Mouse (Mus musculus) spleen, embryonic (tissue): ENCODE measurements around the gene Supt5.

Experiments
- CTCF ChIA-PET: fragments of 350-600 bp; sonication (Branson Sonifier 250); formaldehyde crosslinking; loops from one replicate; lab custom pipeline; 2022; lab: Charles Lee

Supt5 gene

DNA sequence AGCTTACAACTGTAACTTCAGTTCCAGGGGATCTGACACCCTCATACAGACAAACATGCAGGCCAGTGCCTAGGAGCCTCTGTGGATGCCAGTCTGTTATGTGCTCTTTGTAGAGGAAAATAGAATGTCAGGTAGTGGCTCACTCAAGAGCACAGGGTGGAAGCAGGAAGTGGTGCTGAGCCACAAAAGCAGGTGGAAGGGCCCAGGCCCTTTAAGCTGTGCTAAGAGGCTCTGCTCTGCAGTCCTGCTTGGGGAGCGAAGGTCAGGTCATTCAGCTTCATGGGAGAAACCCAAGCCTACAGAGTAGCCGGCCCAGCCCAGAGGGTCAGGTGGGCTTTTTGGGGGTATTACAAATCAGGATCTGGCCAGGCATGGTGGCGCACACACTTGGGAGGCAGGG, 16.7 kb upstream of the Supt5 start:
- CTCF ChIA-PET = no interaction called here

DNA sequence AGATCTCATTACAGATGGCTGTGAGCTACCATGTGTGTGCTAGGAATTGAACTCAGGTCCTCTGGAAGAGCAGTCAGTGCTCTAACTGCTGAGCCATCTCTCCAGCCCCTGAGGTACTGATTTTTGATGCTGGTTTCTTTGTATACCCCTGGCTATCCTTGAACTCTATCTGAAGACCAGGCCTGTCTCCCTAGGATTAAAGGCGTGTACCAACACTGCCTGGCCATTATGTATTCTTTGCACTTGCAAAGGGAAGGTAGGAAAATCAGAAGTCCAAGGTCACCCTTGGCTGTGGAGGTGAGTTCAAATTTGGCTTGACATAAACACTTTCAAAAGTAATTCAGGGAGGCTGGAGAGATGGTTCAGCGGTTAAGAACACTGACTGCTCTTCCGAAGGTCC, 16.1 kb upstream of the Supt5 start:
- CTCF ChIA-PET = no interaction called here

- CTCF ChIA-PET = no interaction called here
Observed at GRCm38 (mm10) chr7:28354113-28354581, 15.6 kb upstream of the Supt5 start.

GRCm38 (mm10) chr7:28353267-28353666, 14.7 kb upstream of the Supt5 start:
- CTCF ChIA-PET = interaction anchor here (0.8 kb wide), 1 partner anchor 18 kb away, joined by 7 read pairs; no protein-coding TSS in a partner anchor

DNA sequence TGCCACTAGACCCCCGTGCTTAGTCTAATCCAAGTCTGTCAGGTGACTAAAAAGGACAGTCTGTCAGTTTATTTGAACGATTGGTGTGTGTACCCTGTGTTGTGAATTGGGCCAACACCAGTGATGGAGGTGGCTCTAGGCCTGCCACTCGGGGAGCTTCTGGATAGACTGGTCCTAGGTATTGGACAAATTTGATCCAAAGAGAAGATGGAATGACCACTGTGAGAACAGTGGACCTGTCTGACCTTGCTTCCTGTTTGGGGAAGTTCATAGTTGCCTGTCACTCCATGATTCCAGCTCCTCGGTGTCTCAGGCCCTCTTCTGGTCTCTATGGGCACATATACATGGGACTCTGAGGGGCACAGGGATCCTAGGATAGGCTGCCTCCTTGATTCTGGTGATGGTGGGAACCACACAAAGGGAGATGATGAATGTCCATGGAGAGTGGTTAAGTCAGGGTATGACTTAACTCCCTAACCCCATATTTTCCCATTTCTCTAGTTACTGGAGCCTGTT, 13.2 kb upstream of the Supt5 start:
- CTCF ChIA-PET = no interaction called here

DNA sequence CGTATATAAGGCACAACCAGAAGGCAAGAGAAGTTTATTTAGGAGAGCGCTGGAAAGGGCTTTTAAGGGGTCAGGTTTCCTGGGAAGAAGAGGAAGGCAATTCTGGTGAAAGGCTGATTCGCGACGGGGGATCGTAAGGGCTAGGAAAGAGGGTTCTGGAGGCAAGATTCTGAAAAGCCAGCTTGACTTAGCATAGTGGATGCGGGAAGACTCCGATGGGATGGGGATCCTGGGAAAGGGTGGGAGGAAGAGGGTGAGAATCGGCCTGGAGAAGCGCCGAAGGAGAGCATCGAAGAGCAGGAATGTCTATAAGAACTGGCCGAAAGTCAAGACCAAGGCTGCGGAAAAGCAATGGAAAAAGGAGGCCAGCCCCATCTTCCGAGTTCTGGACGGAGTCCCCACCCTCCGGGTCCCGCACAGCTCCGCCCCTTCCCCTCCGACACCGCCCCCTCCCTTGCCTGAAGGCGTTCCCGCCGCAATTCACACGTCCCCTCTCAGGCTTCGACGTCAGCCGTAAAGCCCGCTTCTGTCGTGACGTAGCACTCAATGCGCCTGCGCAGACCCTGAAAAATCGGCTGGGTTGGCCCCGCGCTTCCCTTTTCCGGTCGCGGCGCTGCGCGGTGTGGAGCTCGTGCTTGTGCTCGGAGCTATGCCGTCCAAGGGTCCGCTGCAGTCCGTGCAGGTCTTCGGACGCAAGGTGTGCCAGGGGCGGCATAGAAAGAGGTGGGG, 11.8 kb upstream of the Supt5 start, which contains the start of gene Rps16:
Gene Rps16 (plus strand): TSS at position 498 of the 729 bp plus-strand sequence.
- CTCF ChIA-PET = no interaction called here

GRCm38 (mm10) chr7:28348601-28349000, 10.1 kb upstream of the Supt5 start:
- CTCF ChIA-PET = no interaction called here

DNA sequence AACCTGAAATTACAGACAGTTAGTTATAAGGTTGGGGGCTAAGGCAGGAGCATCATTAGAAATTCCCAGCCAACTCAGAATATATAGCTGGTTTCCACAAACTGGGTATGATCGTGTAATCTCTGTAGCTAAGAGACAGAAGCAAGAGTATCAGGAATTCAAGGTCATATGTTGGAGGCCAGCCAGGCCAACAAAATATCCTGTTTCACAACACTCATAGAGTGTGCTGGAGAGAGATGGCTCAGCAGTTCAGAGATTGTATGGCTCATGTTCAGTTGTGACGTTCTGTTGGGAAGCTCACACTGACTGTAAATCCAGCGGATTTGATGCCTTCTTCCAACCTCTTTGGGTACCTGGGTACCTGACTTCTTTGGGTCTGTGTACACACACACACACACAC, 9.2 kb upstream of the Supt5 start:
- CTCF ChIA-PET = no interaction called here

DNA sequence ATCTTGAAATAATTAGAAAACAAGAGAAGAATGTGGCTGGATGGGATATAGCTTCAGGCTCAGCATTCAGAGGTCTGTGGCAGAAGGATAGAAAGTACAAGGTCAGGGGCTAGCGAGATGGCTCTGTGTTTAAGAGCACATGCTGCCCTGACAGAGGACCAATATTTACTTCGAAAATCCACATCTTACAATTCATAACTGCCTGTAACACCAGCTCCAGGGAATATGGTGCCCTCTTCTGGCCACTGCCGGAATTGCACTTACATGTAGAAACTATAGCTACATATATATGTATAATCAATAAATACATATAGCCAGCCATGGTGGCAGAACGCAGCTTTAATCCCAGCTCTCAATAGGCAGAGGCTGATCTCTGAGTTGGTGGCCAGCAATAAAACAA, 6.1 kb upstream of the Supt5 start:
- CTCF ChIA-PET = interaction anchor here (1.2 kb wide), 1 partner anchor 18 kb away, joined by 4 read pairs; no protein-coding TSS in a partner anchor

- CTCF ChIA-PET = interaction anchor here (0.6 kb wide), 1 partner anchor 35 kb away, joined by 8 read pairs; no protein-coding TSS in a partner anchor
Observed at GRCm38 (mm10) chr7:28341381-28341780, 2.8 kb upstream of the Supt5 start.

DNA sequence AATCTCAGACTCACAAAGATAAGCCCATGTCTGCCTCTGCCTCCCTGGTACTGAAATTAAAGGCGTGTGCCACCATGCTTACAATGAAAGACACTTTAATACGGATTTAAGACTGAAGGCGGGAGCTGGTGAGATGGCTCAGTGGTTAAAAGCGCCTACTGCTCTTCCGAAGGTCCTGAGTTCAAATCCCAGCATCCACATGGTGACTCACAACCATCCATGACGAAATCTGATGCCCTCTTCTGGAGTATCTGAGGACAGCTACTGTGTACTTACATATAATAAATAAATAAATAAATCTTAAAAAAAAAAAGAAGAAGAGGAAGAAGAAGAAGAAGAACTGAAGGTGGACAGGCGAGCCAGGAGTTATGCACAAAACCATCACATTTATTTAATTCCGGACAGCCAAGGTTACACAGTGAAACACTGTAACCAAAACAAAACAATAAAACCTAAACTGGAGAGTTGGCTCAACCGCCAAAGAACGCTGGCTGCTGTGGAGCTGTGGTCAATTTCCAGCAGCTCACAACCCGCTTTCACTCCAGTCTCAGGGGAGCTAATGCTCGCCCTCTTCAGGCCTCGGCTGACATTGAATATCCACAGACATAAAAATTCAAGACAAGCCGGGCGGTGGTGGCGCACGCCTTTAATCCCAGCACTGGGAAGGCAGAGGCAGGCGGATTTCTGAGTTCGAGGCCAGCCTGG, 819 bp upstream of the Supt5 start:
- CTCF ChIA-PET = interaction anchor here (0.7 kb wide), 1 partner anchor 984 kb away, joined by 5 read pairs; no protein-coding TSS in a partner anchor

- CTCF ChIA-PET = no interaction called here
Observed at GRCm38 (mm10) chr7:28335471-28335870, 3.1 kb downstream of the Supt5 start.

GRCm38 (mm10) chr7:28334534-28334933, 4.0 kb downstream of the Supt5 start:
- CTCF ChIA-PET = no interaction called here

- CTCF ChIA-PET = interaction anchor here (1.0 kb wide), 1 partner anchor 201 kb away, joined by 3 read pairs; no protein-coding TSS in a partner anchor
Observed at GRCm38 (mm10) chr7:28328260-28328659, 10.3 kb downstream of the Supt5 start.

GRCm38 (mm10) chr7:28326457-28326856, 12.1 kb downstream of the Supt5 start:
- CTCF ChIA-PET = interaction anchor here (1.2 kb wide), 1 partner anchor 18 kb away, joined by 4 read pairs; no protein-coding TSS in a partner anchor

GRCm38 (mm10) chr7:28325293-28325692, 13.3 kb downstream of the Supt5 start:
- CTCF ChIA-PET = no interaction called here

DNA sequence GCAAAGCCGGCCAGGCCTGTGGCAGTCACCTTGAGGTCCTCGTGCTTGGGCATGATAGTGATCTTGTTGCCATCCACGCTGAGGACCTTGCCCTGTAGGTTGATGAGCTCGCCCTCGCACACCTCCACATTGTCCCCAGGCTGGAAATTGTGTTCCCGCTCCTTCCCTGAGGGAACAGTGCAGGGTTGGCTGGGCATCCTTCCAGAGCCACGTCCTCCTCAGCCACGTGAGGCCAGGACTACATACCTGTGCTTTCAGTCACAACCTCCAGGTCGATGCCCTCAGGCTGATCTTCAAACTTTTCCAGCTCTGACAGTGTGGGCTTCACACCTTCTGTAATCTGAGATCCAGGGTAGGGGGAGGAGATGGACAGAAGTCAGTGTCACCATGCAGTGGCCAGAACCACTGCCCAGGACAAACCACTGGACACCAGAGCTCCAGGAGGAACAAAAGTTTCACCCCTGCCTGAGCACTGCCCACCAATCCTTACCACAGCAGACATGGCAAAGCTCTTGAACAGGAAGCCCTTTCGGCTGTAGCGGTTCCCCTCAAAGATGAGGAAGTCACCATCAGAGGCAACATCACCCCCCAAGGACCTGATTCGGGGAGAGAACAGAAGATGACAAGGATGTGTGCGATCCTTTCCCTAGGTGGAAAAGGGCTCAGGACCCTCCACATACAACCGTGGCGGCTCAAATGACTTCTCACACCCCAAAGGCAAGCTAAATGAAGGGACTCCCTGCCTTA, 16.4 kb downstream of the Supt5 start:
- CTCF ChIA-PET = interaction anchor here (0.6 kb wide), 1 partner anchor 8 kb away, joined by 3 read pairs; no protein-coding TSS in a partner anchor

GRCm38 (mm10) chr7:28318714-28319113, 19.8 kb downstream of the Supt5 start:
- CTCF ChIA-PET = no interaction called here

GRCm38 (mm10) chr7:28318036-28318435, 20.5 kb downstream of the Supt5 start:
- CTCF ChIA-PET = no interaction called here

DNA sequence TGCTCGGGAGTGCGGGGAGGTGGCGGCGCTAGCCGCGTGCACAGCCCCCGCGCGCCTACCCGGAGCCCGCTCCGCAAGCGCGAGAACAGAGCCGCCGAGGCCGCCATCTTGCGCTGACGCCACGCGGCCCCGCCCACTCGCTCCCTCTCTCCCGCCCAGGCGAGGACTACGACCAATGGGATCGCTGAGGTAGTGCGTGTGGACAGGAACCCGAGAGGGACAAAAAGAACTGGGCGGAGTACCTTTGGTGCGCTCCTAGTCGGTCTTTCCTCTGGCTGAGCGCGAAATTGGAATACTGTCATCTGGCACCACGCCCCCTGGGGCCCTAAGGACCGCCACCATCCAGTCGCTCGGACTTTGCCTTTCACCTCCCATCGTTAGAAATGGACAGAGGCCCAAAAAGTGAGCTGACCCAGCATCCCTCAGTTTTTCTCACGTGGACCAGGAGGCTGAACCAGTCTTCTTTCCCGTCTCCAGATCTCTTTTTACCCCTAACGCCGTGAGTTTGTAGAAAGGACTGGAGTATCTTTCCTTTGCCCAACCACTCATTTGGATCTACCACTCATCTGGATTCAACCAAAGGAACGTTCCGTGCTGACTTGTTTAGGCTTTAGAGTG, 26.5 kb downstream of the Supt5 start, which contains the start of gene Timm50:
Gene Timm50 (minus strand): TSS at position 147 of the 618 bp plus-strand sequence.
- CTCF ChIA-PET = no interaction called here
